Mouse (Mus musculus) CD4-positive, CD25-positive, alpha-beta regulatory T cell, adult 2 months (primary cell): ENCODE measurements around the gene Blm.

Source experiments
- DNase-seq: peaks from one replicate; pipeline ENCODE4 v3.0.0-alpha.2; 2012; ENCODE audit warnings: low read depth, low spot score

Blm gene

DNA sequence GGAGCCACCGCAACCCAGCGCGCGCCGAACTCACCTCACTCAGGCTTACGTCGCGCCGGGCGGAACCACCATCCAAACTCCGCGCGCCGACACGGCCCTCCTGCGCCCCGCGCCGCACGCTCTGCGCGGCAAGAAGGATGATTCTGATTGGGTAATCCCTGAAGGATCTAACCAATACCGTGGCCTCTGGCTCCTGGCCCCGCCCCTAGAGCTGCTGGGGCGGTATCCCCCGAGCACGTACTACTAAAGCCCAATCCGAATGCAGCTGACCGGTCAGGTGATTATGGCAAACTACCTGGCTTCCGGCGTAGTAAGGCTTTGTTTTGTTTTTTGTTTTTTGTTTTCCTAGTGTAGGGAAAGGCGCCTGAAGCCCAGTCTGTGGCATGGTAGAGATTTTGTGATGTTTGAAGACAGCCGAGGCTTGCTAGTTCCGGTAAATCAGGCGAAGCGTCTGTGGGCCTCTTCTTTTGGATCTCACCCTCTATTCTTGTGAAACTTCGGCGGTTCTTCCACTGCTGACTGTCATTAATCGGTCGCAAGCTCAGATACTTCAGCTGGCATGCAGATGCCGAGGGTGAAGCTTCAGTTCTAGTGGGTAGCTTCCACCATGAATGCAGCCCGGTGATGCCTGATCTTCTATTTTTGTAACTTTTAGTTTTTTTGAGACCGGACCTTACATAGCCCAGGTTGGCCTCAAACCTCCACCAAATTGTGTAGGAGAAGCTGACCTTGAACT lies at the start of gene Blm:
Blm (minus strand) TSS at position 111 of the 736 bp plus-strand sequence.
- peak; percentile 98 for DNase-seq

DNA sequence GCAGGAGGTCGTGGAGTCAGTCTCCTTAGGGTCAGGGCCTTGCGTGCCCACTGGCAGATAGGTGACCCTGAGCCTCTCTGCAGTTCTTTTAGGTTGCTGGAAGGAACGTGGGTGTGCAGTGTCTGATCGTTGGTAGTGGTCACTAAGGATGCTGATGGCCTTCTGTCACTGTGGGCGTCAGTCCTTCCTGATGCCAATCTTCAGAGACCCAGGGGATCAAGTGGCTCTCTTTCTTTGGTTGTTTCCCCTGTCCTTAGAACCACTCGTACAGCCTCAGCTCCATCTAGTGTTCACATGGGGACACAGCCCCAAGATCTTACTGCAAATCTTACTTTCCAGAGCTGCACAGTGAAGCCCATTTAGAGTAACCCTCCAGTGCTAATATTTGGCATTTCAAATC lies 49.1 kb upstream of the Blm start:
- DNase-seq, result peak; percentile 80

DNA sequence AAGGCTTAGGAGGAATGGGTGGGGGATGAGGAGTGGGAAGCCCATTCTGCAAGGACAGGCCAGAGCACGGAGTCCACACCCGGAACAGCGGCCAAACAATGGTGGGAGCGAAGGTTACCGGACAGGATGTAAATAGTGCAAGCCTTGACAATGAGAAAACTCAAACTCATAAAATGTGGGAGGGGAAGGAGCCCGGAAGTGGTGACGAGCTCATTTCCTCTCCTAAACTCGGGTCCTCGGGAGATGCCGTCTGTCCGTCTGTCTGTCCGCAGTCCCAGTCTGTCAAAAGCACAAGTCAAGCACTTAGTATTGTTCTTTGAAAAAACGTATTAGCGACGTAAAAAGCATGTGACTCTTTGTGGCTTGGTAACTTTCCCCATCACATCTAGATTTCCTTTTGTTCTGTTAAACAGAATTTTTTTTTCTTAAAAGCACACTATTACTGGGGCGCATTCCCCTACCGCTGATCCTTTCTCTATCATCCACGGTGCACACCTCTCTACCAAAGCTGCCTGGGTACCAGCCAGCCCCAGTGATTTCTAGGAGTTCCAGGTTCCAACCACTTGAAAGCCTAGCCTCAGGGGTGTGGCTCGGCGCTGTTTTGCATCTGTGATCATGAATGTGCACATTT lies 48.0 kb upstream of the Blm start:
- DNase-seq, result peak; percentile 80

DNA sequence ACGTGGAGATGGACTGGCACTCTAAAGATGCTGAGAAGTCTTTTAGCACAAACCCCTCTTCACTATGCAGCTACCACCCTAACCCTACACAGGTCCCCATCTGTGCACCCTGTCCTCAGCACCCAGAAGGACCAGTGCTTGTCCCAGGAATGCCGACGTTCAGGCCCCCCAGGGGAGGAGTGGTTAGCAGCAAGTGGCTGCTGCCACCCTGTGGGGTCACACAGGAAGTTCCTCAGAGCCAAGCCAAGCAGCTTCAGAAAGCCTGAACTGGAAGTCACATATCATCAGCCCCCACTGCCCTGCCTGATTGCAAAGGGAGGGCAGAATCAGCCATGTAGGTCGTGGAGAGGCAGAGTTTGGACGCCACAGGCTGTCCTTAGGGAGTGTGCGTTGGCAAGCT lies 45.4 kb upstream of the Blm start:
- peak; percentile 58 for DNase-seq

DNA sequence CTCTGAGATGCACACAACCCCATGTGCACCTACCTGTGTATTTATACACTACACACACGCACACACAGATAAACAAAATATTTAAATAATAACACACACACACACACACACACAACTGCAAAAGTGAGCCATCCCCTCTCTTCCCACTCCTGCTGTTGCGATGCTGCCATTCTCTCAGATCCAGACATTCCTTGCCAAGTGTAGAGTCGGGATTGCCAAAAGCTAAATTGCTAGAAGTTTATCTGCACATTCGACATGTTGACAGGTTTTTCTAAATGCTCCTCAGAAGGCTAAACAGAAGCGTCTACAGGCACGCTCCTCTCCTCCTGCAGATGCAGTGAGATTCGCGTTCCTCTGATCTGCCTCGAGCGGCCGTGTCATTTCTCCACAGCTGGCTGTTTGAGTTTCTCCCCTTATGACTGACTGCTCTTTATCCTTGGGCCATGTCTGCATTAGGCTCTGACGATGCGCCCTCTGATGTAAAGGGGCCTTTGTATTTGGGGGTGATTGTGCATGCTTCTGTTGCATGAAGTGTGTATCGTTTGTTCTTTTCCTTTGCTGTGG lies 42.6 kb upstream of the Blm start:
- no peak for DNase-seq

DNA sequence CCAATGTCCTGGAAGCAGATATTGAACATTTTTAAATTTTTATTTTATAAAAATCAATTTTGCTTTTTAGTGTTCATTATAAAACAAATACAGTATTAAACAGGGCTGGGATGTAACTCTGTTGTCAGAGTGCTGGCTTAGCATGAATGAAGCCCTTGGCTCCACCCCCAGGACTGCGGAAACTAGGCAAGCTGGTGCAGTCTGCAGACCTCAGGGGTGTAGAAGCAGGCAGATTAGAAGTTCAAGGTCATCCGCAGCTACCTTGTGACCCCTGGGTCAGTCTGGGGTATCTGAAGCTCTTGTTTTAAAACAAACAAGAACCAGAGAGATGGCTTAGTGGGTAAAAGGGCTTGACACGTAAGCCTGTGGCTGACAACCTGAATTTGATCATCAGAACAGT lies 41.7 kb upstream of the Blm start:
- peak; percentile 28 for DNase-seq

DNA sequence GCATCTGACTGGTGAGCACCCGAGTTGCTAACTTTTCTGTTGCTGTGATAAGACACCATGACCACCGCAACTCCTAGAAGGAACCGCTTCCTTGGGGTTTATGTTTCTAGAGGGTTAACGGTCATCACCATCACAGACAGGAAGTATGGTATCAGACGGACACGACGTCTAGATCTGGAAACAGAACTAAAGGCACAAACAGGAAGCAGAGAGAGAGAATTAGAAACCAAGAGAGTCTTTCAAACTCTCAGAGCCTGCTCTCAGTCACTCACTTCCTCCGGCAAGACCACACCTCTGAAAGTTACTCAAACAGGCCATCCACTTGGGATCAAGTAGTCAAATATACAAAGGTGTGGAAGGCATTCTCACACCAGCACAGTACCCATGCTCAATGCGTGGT lies 40.8 kb upstream of the Blm start:
- peak; percentile 56 for DNase-seq

DNA sequence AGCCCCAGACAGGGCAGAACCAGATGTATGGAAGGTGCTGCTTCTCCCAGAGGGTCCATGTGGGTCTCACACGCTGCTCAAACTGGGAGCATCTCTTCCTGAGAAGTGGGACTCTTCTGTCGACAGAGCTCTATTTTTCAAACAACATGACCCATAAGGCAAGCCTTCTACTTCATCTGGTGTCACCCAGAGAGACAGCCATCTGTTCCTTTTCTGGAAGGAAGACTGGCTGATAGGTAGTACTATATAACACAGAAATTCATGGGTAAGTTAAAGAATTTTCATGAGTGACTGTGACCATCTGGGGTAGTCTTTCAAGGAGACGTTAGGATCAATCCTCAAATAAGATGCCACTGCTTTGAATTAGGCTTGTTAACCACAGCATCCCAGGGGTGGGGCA lies 38.2 kb upstream of the Blm start:
- no peak for DNase-seq

DNA sequence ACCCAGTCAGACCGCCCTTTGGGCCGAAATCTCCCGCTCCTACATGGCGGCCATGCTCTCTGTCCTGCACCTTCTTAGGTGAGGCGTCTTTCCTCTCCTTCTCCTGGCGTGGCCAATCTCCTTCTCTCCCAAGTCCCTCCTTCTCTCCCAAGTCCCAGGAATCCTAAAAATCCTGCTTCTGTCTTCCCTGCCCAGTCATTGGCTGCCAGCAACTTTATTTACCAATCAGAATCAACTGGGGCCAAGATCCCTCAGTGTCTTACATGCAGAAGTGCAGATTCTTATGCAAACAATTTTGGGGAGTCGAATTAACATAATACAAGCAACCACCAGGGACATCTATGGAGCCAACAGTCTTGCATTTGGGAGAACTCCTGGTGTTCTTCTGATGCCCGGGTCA lies 33.1 kb upstream of the Blm start:
- no peak for DNase-seq

DNA sequence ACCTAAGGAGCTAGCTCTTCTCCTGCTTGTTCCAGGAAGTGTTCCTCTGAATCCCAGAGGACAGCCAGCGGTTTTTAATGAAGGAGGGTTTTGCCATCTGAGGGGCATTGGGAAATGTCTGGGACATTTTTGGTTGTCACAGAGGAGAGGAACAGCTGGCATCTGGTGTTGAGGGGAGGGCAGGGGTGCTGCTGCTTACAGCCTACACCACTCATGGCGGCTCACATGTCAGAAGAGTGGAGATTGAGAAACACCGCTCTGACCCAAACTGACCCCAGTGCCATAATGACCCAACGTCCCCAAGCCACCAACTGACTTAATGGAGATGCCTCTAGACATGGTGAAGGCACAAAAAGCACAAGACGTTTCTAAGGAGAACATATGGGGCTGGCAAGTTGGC lies 27.0 kb upstream of the Blm start:
- no peak for DNase-seq

DNA sequence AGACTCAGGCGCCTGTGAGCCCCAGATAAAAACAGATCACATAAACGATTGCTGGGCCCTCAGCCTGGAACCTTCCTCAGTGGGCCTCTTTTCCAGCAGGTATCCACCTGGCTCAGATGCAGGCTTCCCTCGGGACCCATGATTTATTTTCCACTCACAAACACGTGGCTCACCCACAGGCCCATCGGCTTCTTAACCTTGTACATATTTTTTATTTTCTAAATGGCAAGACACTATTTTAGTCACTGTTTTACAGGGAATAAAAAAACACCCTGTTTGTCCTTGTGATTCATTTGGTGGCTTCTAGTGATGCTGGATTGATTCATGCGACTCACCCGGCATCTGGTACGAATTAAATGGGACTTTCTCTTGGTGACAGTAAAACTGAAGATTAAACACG lies 26.4 kb upstream of the Blm start:
- DNase-seq, result no peak

DNA sequence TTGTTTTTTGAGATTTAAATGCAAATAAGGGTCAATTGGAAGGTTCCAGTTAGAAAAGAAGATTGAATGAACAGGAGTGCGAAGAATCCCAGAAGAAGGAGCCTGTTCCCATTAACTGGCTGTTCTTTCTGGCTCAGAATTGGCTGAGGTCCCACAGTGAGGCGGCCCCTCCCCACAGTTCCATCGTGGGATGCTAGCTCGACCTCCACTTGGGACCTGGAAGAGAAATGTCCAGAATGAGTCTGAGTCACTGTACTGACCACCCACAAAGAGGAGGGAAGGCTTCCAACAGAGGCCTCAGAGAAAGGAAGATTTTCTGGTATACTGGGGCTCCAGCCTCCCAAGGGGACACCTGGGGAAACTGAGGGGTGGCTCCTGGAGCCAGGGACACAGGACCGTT lies 23.7 kb upstream of the Blm start:
- no peak for DNase-seq

DNA sequence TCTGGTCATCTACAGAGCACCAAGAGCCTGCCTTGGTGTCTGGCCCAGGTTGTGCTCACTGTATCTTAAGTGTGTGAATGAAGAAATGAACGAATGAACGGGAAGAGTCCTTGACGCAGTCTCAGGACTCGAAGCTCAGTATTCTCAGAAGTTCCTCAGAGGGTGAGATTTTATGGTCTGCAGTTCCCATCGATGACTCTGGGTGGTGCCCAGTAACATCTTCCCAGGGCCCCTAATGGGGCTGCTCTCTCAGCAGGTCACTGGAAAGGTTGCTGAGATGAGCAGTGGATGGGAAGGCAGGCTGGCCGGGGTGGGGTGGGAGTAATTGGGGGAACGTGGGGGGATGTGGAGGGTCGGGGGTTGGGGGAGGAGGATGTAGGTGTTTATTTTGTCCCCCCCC lies 23.2 kb upstream of the Blm start:
- DNase-seq, result no peak

DNA sequence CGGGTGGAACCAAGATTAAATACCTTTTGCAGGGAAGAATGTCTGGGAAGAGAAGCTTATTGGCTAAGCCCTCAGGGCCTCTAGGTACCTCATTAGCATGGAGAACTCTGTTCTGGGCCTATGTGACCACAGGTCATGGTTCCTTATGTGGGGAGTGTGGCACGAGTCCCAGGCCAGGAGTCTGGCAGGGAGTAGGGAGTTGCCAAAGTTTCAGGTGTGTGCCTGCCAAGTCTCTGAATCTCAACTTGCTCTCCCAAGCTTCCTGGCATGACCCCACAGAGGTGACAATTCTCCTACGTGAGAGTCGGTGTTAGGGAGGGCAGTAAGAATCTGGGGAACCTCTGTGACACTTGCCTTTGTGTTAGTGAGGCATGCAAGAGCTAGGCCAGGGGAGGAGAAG lies 22.2 kb upstream of the Blm start:
- DNase-seq, result no peak

DNA sequence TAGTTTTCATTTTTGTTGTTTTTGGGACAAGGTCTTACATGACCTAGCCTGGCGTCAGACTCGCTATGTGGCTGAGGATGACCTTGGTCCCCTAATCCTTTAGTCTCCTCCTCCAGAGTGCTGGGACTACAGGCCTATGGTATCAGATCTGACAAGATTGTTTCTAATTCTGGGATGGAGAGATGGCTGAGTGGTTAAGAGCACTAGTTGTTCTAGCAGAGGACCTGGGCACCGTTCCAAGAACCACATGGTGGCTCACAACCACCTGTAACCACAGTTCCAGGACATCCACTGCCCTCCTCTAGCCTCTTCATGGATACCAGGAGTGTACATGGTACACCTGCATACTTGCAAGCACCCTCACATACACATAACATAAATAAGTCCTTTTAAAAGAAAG lies 21.2 kb upstream of the Blm start:
- DNase-seq, result no peak

DNA sequence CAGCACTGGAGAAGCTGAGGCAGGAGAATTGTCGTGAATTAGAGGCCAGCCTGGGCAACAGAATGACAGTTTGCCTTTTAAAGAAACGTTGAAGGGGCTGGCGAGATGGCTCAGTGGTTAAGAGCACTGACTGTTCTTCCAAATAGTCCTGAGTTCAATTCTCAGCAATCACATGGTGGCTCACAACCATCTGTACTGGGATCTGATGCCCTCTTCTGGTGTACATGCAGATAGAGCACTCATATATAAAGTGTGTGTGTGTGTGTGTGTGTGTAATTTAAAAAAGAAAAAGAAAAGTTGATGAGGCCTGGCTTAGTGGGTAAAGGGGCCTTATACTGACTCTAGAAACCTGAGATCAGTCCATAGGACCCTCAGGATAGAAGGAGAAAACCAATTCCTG lies 20.2 kb upstream of the Blm start:
- DNase-seq, result no peak

DNA sequence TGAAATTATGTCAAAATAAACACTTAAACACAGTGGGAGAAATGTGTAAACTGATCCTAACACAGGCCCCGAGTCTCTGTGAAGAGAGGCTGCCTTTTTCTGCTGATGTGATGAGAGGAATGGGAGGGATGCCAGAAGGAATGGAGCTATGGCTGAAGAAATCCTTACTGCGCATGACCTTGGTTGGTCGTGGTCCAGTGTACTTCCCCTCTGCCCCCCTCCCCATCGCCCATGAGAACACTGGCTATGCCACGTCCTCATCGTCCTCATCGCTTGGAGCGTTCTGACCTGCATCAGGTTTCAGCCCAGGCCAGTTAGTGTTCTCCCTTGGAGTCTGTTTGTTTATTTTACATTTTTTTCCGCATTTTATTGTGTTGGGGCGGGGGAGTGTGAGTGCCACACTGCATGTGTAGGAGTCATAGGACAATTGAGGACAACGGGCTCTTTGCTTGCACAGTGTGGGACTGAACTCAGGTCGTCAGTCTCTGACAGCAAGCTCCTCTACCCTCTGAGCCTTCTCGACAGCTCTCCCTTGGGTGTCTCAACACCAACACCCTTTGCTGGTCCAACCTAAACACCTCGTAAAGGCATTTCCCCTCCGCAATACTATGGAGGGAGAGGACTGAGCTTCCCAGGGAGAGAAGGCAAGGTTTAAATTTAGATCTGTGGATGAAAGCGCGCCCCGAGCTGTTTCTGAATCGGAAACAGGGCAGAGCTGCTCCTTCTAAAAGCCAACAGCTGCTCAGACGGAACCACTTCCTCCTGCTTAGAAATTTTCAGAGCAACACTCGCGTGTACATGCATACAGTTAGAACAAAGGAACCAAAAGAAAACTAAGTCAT lies 19.5 kb upstream of the Blm start:
- peak; percentile 73 for DNase-seq

DNA sequence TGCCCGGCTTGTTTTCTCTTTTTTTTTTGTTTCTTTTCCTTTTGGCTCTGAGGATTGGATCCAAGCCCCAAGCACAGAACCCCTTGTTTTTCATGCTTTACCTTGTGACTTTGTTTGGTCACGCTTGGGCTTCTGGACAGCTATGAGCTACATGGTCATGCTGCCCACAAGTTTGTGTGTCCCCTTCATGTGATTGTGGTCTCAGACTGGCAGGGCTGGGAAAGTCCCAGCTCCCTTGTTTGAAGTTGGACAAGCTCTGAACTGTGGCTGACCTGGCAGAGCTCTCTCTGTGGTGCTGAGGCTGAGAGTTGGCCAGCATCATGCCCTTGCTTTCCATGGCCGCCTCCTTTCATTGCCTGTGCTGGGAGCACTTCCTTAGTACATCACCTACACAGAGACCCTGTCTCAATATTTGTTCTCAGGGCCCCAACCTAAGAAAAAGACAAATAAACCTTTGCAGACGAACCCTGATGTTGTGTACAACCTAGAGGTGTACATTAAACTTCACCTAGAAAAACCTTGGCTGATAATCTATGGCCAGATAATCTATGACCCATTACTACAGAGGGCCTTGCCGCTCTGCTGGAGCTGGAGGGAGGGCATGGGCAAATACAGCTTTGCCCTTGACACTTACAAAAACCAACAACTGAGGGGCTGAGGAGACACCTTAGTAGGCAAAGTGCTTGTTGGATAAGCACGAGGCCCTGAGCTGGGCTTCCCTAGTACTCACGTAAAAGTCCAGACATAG lies 13.8 kb upstream of the Blm start:
- DNase-seq, result no peak

DNA sequence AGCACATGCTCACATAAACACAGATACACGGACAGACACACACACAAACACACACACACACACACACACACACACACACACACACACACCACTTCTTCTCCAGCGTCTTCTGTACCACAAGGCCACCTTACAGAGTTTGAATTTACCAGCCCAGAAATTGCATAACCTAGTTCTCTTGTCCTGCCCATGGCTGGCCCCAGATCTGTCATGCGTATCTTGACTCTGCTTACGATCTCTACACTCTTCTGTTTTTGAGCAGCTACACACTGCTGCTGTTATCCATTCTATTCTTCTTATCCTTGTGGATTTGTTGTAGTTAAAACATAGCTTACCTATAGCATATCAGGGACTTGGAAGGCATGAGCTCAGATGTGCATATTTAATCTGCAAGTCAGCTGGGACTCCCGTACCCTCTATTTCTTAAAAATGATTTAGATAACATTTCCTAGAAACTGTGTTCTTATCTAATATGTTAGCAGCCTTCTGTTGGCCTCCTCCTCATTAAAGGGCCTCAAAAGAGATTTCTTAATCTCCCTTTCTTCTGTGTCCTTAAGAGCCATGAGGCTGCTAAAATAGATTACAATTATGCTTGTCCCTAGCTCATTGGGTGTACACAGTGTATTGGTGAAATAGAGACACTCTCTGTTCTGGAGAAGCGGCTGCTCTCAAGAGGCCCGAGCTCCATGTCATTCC lies 7.4 kb upstream of the Blm start:
- no peak for DNase-seq

DNA sequence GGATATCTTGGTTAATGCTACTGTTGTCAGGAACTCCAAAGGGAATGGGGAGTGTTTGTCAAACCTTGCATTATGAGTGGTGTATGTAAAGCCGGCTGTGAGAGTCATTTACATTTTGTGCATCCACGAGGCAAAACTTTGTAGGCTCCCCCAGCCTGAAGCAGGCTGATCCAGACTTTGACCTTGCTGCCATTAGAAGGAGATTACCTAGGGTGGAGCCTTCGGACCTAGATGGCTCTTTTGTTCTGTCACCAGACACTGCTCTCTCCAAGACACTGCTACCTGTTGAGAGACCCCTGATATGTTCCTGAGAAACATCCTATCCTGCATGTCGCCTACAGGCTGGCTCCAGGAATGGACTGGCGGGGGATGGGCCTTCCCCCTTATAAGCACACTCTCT lies 4.7 kb upstream of the Blm start:
- DNase-seq, result no peak
